Mouse (Mus musculus) ES-E14 (cell line): Measurements from ENCODE around the gene Bpi. TPM values are rescaled to one million over a fixed set of nuclear protein-coding genes. Genes with fewer than 3 reads are reported as not detected.

Experiments used
- DNase-seq: peaks from one replicate; pipeline ENCODE4 v3.0.0-alpha.2; 2013; ENCODE audit warnings: low read depth, low spot score
- H3K27ac ChIP-seq: 2 replicates; pipeline ENCODE4 v1.5.1; 2012; ENCODE audit warnings: low read depth, mild to moderate bottlenecking, low read length, moderate library complexity, mixed read lengths; ENCODE audit not compliant: poor library complexity, insufficient read depth, severe bottlenecking
- H3K36me3 ChIP-seq: 2 replicates; pipeline ENCODE4 v1.6.1; 2012; ENCODE audit warnings: mild to moderate bottlenecking, low read length, moderate library complexity, mixed read lengths; ENCODE audit not compliant: control insufficient read depth, poor library complexity, insufficient read depth, severe bottlenecking
- H3K4me1 ChIP-seq, 2 experiments: fragments of 150-350 bp in 1 of 2; sonication (generic) in 1 of 2; 2 replicates each; pipeline ENCODE4 v1.6.1; 2012; ENCODE audit warnings: low read length in 2 of 2, mild to moderate bottlenecking in 1 of 2, mixed read lengths in 1 of 2; ENCODE audit not compliant: control insufficient read depth in 2 of 2, insufficient read depth in 2 of 2, poor library complexity in 1 of 2
- H3K4me3 ChIP-seq, 2 experiments: fragments of 150-350 bp in 1 of 2; sonication (generic) in 1 of 2; 2 replicates each; pipeline ENCODE4 v1.5.1; 2012; ENCODE audit warnings: low read length in 2 of 2, low read depth in 1 of 2, mild to moderate bottlenecking in 1 of 2, mixed read lengths in 1 of 2; ENCODE audit not compliant: insufficient read depth in 1 of 2, poor library complexity in 1 of 2, severe bottlenecking in 1 of 2
- H3K9ac ChIP-seq: 2 replicates; pipeline ENCODE4 v1.6.1; 2012; ENCODE audit warnings: low read depth, mild to moderate bottlenecking, low read length, mixed read lengths; ENCODE audit not compliant: poor library complexity, insufficient read depth, severe bottlenecking
- H3K9me3 ChIP-seq: fragments of 150-350 bp; sonication (generic); 2 replicates; pipeline ENCODE4 v1.6.1; 2012; ENCODE audit warnings: low read depth, mild to moderate bottlenecking, low read length; ENCODE audit not compliant: control insufficient read depth, insufficient read depth
- CHD2 ChIP-seq: IDR thresholded peaks from 2 replicates; pipeline ENCODE4 v1.6.1; 2014; ENCODE audit warnings: mild to moderate bottlenecking, low read depth, low read length, inconsistent platforms
- HCFC1 ChIP-seq: IDR thresholded peaks from 2 replicates; pipeline ENCODE4 v1.6.1; 2012; ENCODE audit warnings: low read length, inconsistent platforms, borderline replicate concordance; ENCODE audit not compliant: insufficient read depth
- MAFK ChIP-seq: IDR thresholded peaks from 2 replicates; pipeline ENCODE4 v1.6.1; 2014; ENCODE audit warnings: mild to moderate bottlenecking, low read depth, low read length, inconsistent platforms; ENCODE audit not compliant: insufficient read depth
- ZC3H11A ChIP-seq: IDR thresholded peaks from 2 replicates; pipeline ENCODE4 v1.6.1; 2012; ENCODE audit warnings: low read depth, mild to moderate bottlenecking, inconsistent platforms, low read length, borderline replicate concordance
- ZNF384 ChIP-seq: IDR thresholded peaks from 2 replicates; pipeline ENCODE4 v1.6.1; 2012; ENCODE audit warnings: low read depth, low read length, inconsistent platforms
- in situ Hi-C, 2 experiments: fragments of 600-800 bp; cut with MboI; formaldehyde crosslinking; loops; one replicate each; pipeline ENCODE4 v1.15.1; 2025; ENCODE audit warnings: low sequenced_read_pairs in 2 of 2, inconsistent platforms in 1 of 2; ENCODE audit not compliant: unreplicated experiment in 2 of 2
- total RNA-seq: library from RNA; depleted of rRNA; stranded (reverse); fragments of 300-350 nt; gene quantifications from 2 replicates; pipeline ENCODE4 v1.2.3, GENCODE M21; 2012

Gene Bpi
- total RNA-seq, 1 experiment: 0.31 TPM

DNA sequence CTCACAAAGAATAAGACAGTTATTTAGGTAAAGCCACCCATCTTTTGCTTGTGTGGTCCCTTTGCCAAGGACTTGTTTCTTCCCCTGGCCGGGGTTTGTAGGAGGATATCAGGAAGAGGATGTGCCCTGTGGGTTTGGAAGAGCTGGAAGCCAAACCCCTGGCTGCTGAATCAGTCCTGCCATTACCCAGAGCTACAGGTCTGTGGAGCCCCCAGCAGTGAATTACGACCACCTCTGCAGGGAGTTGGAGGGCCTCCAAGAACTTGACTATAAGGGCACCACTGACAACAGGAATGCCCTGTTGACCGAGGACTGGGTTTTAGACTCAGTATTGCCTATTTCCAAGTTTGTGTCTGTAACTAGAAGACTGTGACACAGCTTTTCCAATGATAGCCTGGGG, 41.3 kb downstream of the Bpi start:
- Histone ChIP-seq H3K4me3 (no peak overlapping the region), H3K27ac (no peak overlapping the region), H3K9ac (no peak overlapping the region), H3K36me3 (no peaks in the 10 kb centered on the region), H3K9me3 (no peaks in the 10 kb centered on the region), H3K4me1 (no peaks in the 10 kb centered on the region; a peak in 1 of 4 replicates)
- no peak for DNase-seq
- TF ChIP-seq ZNF384 (no peak), HCFC1 (no peak), MAFK (no peak), ZC3H11A (no peak), CHD2 (no peak)
- in situ Hi-C loops: no loop called here

GRCm38 (mm10) chr2:158299731-158300130, 41.8 kb downstream of the Bpi start:
- no peak overlapping the region for H3K4me3 ChIP-seq
- DNase-seq: no peak
- H3K9ac ChIP-seq: no peak overlapping the region
- no peak overlapping the region for H3K27ac ChIP-seq
- in situ Hi-C loops: no loop called here
- TF ChIP-seq CHD2: no peak
- TF ChIP-seq ZC3H11A: no peak
- no peak for TF ChIP-seq MAFK
- no peak for TF ChIP-seq HCFC1
- no peak for TF ChIP-seq ZNF384
- H3K4me1 ChIP-seq: no peaks in the 10 kb centered on the region; a peak in 1 of 4 replicates
- no peaks in the 10 kb centered on the region for H3K9me3 ChIP-seq
- no peaks in the 10 kb centered on the region for H3K36me3 ChIP-seq

GRCm38 (mm10) chr2:158302807-158303206, 44.9 kb downstream of the Bpi start:
- no peak for DNase-seq
- Histone ChIP-seq H3K4me1 (no peaks in the 10 kb centered on the region), H3K9ac (no peak overlapping the region), H3K9me3 (no peaks in the 10 kb centered on the region), H3K27ac (no peak overlapping the region), H3K36me3 (no peaks in the 10 kb centered on the region), H3K4me3 (no peak overlapping the region)
- TF ChIP-seq MAFK (no peak), ZNF384 (no peak), CHD2 (no peak), ZC3H11A (no peak), HCFC1 (no peak)
- in situ Hi-C loops: no loop called here

- in situ Hi-C loops: no loop called here
- no peaks in the 10 kb centered on the region for H3K36me3 ChIP-seq
- H3K9ac ChIP-seq: no peak within 1 kb of the TSS
- no peak for DNase-seq
- no peaks in the 10 kb centered on the region for H3K9me3 ChIP-seq
- H3K4me1 ChIP-seq: no peaks in the 10 kb centered on the region
- H3K27ac ChIP-seq: no peak within 1 kb of the TSS
- TF ChIP-seq ZNF384 (no peak), HCFC1 (no peak), MAFK (no peak), ZC3H11A (no peak), CHD2 (no peak)
- no peak within 1 kb of the TSS for H3K4me3 ChIP-seq
Observed at GRCm38 (mm10) chr2:158305948-158306695, 48.2 kb downstream of the Bpi start, which contains the start of gene Lbp. Lbp (plus strand) TSS chr2:158306493.

DNA sequence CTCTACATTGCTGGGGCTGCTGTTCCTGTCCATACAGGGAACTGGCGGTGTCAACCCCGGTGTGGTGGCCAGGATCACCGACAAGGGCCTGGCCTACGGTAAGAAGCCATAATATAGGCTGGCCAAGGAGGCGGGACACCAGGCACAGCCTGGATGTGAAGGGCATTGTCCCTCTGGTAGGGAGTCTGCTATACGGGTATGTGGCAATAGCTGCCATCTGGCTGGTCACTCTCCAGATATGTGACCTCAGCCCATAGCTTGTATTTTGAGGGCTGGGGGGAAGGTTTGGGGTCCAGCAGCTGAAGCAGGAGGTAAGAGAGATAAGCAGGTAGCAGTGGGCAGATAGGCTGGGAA, 48.8 kb downstream of the Bpi start:
- Histone ChIP-seq H3K9me3 (no peaks in the 10 kb centered on the region), H3K4me3 (no peak overlapping the region), H3K4me1 (no peaks in the 10 kb centered on the region), H3K27ac (no peak overlapping the region), H3K9ac (no peak overlapping the region), H3K36me3 (no peaks in the 10 kb centered on the region)
- DNase-seq: no peak
- in situ Hi-C loops: no loop called here
- no peak for TF ChIP-seq ZC3H11A
- no peak for TF ChIP-seq MAFK
- TF ChIP-seq HCFC1: no peak
- TF ChIP-seq ZNF384: no peak
- TF ChIP-seq CHD2: no peak
